Comparison of ENCODE assay signal across 19 mouse cellular contexts in genomic region chr6:145544838-145545237, GRCm38 (mm10).
DNase-seq lines count a peak whose midpoint lies in the region; ATAC-seq and TF ChIP-seq lines count a peak whose summit lies in the region.
"Had no signal": no experiment of that assay in that cellular context is flagged by ENCODE, and none has a peak within 500 bp of the region (broad histone marks: within the 10 kb centered on the region; RNA-seq: fewer than 3 reads in every experiment).

No protein-coding gene starts in this region.

- H3K4me1 ChIP-seq in forebrain, embryonic 11.5 days (replicated peaks; ENCODE audit: control insufficient read depth, insufficient read depth, low read length), result no peaks in the 10 kb centered on the region
- no peaks in the 10 kb centered on the region for H3K4me1 ChIP-seq in forebrain, embryonic 15.5 days
- peaks cover 6% of the 10 kb centered on the region; the same call in 1 of the 2 replicates for H3K4me1 ChIP-seq in lung, embryonic 14.5 days (ENCODE audit: insufficient read depth)
- H3K4me1 ChIP-seq in intestine, embryonic 15.5 days (replicated peaks), result peaks cover 2% of the 10 kb centered on the region; the same call in 1 of the 2 replicates
- H3K4me1 ChIP-seq: liver, embryonic 15.5 days had no signal

- no peak for TF ChIP-seq CTCF in lung, embryonic 14.5 days (IDR thresholded peaks at IDR 0.05; ENCODE audit: low read depth)

- no peak overlapping the region for H3K9ac ChIP-seq in forebrain, embryonic 11.5 days (ENCODE audit: low read length)
- no peak overlapping the region for H3K9ac ChIP-seq in forebrain, embryonic 15.5 days (replicated peaks)
- no peak overlapping the region for H3K9ac ChIP-seq in lung, embryonic 14.5 days
- H3K9ac ChIP-seq in intestine, embryonic 15.5 days, result no peak overlapping the region
- H3K9ac ChIP-seq: forebrain, embryonic 13.5 days; liver, embryonic 15.5 days had no signal

- no peaks in the 10 kb centered on the region for H3K9me3 ChIP-seq in forebrain, embryonic 11.5 days (ENCODE audit: control insufficient read depth, low read length)
- H3K9me3 ChIP-seq in forebrain, embryonic 15.5 days, result 0 out of 2 replicates have a peak, but pooled peaks cover 3% of the 10 kb centered on the region
- no peaks in the 10 kb centered on the region for H3K9me3 ChIP-seq in lung, embryonic 14.5 days (ENCODE audit: low read depth, low read length)
- H3K9me3 ChIP-seq in intestine, embryonic 15.5 days, result no peaks in the 10 kb centered on the region

- peak; percentile 37 for DNase-seq in forebrain, embryonic 11.5 days (ENCODE audit: low spot score)
- no peak for DNase-seq in lung, embryonic 14.5 days
- no peak for DNase-seq in lung, postnatal 10 days
- no peak for DNase-seq in frontal cortex, postnatal 14 days (ENCODE audit: low spot score in 2 of 2)
- no peak for DNase-seq in thymus, postnatal 10 days (ENCODE audit: low spot score in 2 of 2)
- DNase-seq: cerebellum, adult 11-12 months; gastrocnemius, adult 2 months; heart, postnatal 4 days; kidney, adult 11 months; kidney, postnatal 36 days; lung, postnatal 36 days; right cerebral cortex, adult 18-20 months had no signal

- H3K4me2 ChIP-seq in forebrain, embryonic 11.5 days (ENCODE audit: low read depth, low read length, severe bottlenecking), result no peak overlapping the region
- no peak overlapping the region for H3K4me2 ChIP-seq in forebrain, embryonic 15.5 days (replicated peaks)
- no peak overlapping the region for H3K4me2 ChIP-seq in lung, embryonic 14.5 days
- no peak overlapping the region for H3K4me2 ChIP-seq in intestine, embryonic 15.5 days (replicated peaks)
- H3K4me2 ChIP-seq: forebrain, embryonic 13.5 days; heart, embryonic 11.5 days; liver, embryonic 15.5 days had no signal

- WGBS in forebrain, embryonic 11.5 days, result 92% methylated on average over 2 of the region's 2 CpGs
- WGBS in forebrain, embryonic 15.5 days, result 89% methylated on average over 2 of the region's 2 CpGs
- WGBS in lung, embryonic 14.5 days, result 88% methylated on average over 2 of the region's 2 CpGs
- 92% methylated on average over 2 of the region's 2 CpGs for WGBS in intestine, embryonic 15.5 days

- no peaks in the 10 kb centered on the region for H3K36me3 ChIP-seq in forebrain, embryonic 11.5 days (ENCODE audit: control insufficient read depth, insufficient read depth, low read length)
- no peaks in the 10 kb centered on the region for H3K36me3 ChIP-seq in forebrain, embryonic 15.5 days
- H3K36me3 ChIP-seq in lung, embryonic 14.5 days (ENCODE audit: insufficient read depth), result no peaks in the 10 kb centered on the region
- H3K36me3 ChIP-seq in intestine, embryonic 15.5 days, result no peaks in the 10 kb centered on the region
- H3K36me3 ChIP-seq: liver, embryonic 15.5 days had no signal

- H3K4me3 ChIP-seq in forebrain, embryonic 11.5 days (ENCODE audit: low read depth, low read length), result no peak overlapping the region
- H3K4me3 ChIP-seq in forebrain, embryonic 15.5 days, result no peak overlapping the region
- no peak overlapping the region for H3K4me3 ChIP-seq in lung, embryonic 14.5 days (ENCODE audit: low read depth, low read length)
- H3K4me3 ChIP-seq in intestine, embryonic 15.5 days (replicated peaks), result no peak overlapping the region
- H3K4me3 ChIP-seq: forebrain, embryonic 13.5 days; gastrocnemius, adult 2 months; liver, embryonic 15.5 days; myocyte had no signal

- H3K27ac ChIP-seq in forebrain, embryonic 11.5 days (ENCODE audit: low read depth, low read length), result no peak overlapping the region
- no peak overlapping the region for H3K27ac ChIP-seq in forebrain, embryonic 15.5 days (replicated peaks)
- H3K27ac ChIP-seq in lung, embryonic 14.5 days (ENCODE audit: low read depth), result no peak overlapping the region
- no peak overlapping the region for H3K27ac ChIP-seq in intestine, embryonic 15.5 days
- H3K27ac ChIP-seq: forebrain, embryonic 13.5 days; gastrocnemius, adult 2 months; liver, embryonic 15.5 days had no signal

- H3K27me3 ChIP-seq in forebrain, embryonic 11.5 days (ENCODE audit: control insufficient read depth, insufficient read depth, low read length), result no peaks in the 10 kb centered on the region
- no peaks in the 10 kb centered on the region for H3K27me3 ChIP-seq in forebrain, embryonic 15.5 days
- no peaks in the 10 kb centered on the region for H3K27me3 ChIP-seq in lung, embryonic 14.5 days (ENCODE audit: insufficient read depth, low read length)
- no peaks in the 10 kb centered on the region for H3K27me3 ChIP-seq in intestine, embryonic 15.5 days (replicated peaks)
- H3K27me3 ChIP-seq: forebrain, embryonic 13.5 days; liver, embryonic 15.5 days had no signal

- 0 out of 2 replicates have a peak, but pooled peaks have one; percentile 32 for ATAC-seq in forebrain, embryonic 11.5 days (replicated peaks; ENCODE audit: low FRiP score)
- ATAC-seq in forebrain, embryonic 15.5 days (replicated peaks), result no peak
- ATAC-seq in lung, embryonic 14.5 days (ENCODE audit: insufficient read depth), result peak; percentile 38; the same call in 1 of the 2 replicates
- ATAC-seq in intestine, embryonic 15.5 days, result 0 out of 2 replicates have a peak, but pooled peaks have one; percentile 31
- ATAC-seq in neutrophil, adult 5-6 weeks (ENCODE audit: extremely low read depth, insufficient number of reproducible peaks, low FRiP score, poor library complexity, severe bottlenecking), result peak; percentile 83
- ATAC-seq: forebrain, embryonic 13.5 days had no signal
